Mouse (Mus musculus) kidney, adult 9 months (tissue): Measurements from ENCODE around the gene Gm13694.
"Not testable (repeated sequence)": the region's sequence is repeated elsewhere in the genome, so short reads cannot be mapped to it uniquely, and the experiment has no call there.

Source experiments
- DNase-seq: peaks from one replicate; pipeline ENCODE4 v3.0.0; 2022

Gm13694 gene

DNA sequence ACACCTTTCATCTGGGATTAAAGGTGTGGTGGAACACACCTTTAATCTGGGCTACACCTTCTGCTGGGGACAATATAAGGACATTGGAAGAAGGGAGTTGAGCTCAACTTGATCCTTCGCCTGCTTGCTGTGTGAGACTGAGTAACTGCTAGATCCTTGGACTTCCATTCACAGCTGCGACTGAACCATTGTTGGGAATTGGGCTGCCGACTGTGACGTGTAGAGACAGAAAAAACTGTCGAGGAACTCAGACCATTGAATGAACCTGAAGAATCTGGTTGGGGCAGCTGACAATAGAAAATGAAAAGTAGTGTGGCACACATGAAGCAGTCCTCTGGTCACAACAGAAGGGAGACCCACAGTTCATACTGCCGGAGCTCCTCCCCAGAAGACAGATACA, at the start of gene Gm13694:
TSS of gene Gm13694 (plus strand) at position 301 of the 400 bp plus-strand sequence.
- DNase-seq: not testable (repeated sequence)

DNA sequence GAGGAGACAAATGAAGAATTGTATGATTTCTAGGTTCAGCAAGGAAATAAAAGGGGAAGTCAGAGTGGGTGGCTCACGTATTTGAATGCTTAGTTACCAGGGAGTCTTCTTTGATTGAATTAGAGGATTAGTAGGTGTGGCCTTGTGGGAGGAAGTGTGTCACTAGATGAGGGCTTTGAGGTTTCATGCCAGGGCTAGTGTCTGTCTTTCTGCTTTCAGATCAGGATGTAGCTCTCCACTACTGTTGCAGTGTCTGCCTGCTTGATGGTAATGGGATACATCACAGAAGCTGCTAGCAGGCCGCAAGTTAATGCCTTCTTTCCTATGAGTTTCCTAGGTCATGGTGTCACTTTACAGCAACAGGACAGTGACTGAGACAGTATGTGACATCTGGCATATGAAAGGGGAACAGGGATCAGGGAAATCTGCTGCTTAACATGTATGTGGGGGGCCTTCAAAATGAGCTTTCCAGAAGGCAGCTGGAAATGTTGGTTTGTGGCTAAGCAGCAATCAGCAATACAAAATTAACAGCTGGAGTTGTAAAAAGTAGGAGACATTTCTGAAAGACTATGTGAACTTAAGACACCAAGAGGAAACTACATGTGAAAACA, 49.1 kb upstream of the Gm13694 start:
- DNase-seq: no peak

DNA sequence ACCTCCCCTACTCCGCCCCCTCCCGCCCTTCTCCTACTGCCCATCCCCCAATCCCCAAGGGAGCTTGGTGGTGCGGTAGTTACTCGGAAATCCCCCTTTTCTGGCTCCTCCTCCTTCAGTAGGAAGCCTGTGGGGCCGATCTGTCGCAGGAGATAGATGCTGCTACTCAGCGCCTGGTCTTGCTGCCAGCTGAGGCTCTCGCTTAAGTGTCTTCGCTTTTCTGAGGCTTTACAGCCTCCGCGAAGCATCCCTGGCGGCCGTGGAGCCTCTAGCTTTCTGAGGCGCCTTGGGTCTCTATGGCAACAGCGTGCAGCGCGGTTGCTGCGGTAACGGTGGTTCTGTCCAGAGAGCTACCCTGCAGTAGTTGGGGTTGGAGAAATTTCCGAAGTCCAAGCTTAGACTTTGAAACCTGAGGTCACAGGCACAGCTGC, 37.8 kb upstream of the Gm13694 start, which contains the start of gene Zswim2:
TSS of gene Zswim2 (minus strand) at position 298 of the 431 bp plus-strand sequence.
- DNase-seq: peak; percentile 70

DNA sequence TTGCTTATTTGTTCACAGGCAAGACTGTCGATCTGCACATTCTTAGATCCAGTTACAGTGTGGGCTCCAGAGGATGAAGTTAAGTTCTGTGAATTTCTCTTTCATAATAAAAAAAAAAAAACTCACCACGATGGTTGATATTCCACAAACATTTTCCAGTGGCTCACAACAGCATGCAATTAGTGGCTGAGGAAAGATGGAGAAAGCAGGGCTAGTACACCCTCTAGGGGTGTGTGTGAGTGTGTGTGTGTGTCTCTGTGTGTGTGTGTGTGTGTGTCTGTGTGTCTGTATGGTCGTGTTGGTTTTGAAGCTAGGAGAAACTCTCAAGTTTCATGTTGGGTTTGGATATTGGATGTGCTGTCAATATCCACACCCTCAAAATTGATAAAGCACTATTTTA, 37.4 kb upstream of the Gm13694 start:
- DNase-seq: no peak

DNA sequence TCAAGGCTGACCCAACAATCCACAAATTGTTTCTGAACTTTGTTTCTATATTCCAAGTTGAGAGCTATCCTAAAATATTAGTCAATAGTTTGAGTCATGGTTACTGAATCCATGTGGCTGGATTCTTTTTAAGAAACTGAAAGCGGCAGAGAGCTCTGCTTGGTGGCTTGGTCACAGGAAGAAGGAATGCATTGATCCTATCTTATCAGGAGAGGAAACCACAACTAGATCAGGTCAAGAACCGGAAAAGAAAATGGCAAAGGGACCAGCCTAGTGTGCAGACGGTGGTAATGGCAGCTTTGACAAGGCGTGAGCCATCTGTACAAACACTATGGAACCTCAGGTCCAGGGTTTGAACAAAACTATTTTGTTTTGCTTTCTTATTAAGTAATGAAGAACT, 36.9 kb upstream of the Gm13694 start:
- no peak for DNase-seq

DNA sequence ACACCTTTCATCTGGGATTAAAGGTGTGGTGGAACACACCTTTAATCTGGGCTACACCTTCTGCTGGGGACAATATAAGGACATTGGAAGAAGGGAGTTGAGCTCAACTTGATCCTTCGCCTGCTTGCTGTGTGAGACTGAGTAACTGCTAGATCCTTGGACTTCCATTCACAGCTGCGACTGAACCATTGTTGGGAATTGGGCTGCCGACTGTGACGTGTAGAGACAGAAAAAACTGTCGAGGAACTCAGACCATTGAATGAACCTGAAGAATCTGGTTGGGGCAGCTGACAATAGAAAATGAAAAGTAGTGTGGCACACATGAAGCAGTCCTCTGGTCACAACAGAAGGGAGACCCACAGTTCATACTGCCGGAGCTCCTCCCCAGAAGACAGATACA, 23.3 kb upstream of the Gm13694 start, which contains the start of gene Gm13698:
TSS of gene Gm13698 (plus strand) at position 301 of the 400 bp plus-strand sequence.
- DNase-seq: not testable (repeated sequence)

DNA sequence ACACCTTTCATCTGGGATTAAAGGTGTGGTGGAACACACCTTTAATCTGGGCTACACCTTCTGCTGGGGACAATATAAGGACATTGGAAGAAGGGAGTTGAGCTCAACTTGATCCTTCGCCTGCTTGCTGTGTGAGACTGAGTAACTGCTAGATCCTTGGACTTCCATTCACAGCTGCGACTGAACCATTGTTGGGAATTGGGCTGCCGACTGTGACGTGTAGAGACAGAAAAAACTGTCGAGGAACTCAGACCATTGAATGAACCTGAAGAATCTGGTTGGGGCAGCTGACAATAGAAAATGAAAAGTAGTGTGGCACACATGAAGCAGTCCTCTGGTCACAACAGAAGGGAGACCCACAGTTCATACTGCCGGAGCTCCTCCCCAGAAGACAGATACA, 17.5 kb upstream of the Gm13694 start, which contains the start of gene Gm13693:
TSS of gene Gm13693 (plus strand) at position 301 of the 400 bp plus-strand sequence.
- DNase-seq: not testable (repeated sequence)

DNA sequence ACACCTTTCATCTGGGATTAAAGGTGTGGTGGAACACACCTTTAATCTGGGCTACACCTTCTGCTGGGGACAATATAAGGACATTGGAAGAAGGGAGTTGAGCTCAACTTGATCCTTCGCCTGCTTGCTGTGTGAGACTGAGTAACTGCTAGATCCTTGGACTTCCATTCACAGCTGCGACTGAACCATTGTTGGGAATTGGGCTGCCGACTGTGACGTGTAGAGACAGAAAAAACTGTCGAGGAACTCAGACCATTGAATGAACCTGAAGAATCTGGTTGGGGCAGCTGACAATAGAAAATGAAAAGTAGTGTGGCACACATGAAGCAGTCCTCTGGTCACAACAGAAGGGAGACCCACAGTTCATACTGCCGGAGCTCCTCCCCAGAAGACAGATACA, 11.7 kb upstream of the Gm13694 start, which contains the start of gene Gm13695:
TSS of gene Gm13695 (plus strand) at position 301 of the 400 bp plus-strand sequence.
- not testable (repeated sequence) for DNase-seq

DNA sequence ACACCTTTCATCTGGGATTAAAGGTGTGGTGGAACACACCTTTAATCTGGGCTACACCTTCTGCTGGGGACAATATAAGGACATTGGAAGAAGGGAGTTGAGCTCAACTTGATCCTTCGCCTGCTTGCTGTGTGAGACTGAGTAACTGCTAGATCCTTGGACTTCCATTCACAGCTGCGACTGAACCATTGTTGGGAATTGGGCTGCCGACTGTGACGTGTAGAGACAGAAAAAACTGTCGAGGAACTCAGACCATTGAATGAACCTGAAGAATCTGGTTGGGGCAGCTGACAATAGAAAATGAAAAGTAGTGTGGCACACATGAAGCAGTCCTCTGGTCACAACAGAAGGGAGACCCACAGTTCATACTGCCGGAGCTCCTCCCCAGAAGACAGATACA, 5.9 kb upstream of the Gm13694 start, which contains the start of gene Gm13696:
TSS of gene Gm13696 (plus strand) at position 301 of the 400 bp plus-strand sequence.
- not testable (repeated sequence) for DNase-seq

DNA sequence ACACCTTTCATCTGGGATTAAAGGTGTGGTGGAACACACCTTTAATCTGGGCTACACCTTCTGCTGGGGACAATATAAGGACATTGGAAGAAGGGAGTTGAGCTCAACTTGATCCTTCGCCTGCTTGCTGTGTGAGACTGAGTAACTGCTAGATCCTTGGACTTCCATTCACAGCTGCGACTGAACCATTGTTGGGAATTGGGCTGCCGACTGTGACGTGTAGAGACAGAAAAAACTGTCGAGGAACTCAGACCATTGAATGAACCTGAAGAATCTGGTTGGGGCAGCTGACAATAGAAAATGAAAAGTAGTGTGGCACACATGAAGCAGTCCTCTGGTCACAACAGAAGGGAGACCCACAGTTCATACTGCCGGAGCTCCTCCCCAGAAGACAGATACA, 5.7 kb downstream of the Gm13694 start, which contains the start of gene Gm13697:
TSS of gene Gm13697 (plus strand) at position 301 of the 400 bp plus-strand sequence.
- DNase-seq: not testable (repeated sequence)

DNA sequence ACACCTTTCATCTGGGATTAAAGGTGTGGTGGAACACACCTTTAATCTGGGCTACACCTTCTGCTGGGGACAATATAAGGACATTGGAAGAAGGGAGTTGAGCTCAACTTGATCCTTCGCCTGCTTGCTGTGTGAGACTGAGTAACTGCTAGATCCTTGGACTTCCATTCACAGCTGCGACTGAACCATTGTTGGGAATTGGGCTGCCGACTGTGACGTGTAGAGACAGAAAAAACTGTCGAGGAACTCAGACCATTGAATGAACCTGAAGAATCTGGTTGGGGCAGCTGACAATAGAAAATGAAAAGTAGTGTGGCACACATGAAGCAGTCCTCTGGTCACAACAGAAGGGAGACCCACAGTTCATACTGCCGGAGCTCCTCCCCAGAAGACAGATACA, 11.5 kb downstream of the Gm13694 start, which contains the start of gene Gm13691:
TSS of gene Gm13691 (plus strand) at position 301 of the 400 bp plus-strand sequence.
- DNase-seq: not testable (repeated sequence)

DNA sequence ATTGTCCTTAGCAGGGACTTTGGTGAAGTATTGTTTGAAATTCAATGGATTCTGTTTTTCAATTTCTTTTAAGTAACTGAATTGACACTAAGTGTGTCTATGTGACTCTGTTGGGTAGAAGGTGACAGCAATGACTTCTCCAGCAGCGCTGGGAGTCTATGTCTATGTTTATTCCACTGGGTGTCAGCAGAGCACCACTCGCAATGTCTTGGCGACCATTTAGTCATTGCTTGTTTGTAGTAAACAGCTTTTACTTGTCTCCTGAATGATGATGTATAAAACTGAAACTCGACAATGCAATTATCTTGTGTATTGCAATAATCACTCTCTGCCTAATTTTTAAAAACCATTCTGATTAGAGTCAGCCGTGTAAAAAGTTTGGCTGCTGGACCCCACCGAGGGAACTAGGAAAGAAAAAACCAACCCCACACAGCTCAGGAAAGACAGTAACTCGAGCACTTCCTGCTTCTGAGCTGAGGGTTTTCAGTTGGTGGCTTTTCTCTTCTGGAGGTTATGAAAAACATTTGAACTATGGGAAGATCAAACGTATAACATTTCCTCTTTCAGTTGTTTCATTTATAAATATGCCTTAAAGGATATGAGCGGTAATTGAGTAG, 15.0 kb downstream of the Gm13694 start:
- DNase-seq: peak; percentile 38

DNA sequence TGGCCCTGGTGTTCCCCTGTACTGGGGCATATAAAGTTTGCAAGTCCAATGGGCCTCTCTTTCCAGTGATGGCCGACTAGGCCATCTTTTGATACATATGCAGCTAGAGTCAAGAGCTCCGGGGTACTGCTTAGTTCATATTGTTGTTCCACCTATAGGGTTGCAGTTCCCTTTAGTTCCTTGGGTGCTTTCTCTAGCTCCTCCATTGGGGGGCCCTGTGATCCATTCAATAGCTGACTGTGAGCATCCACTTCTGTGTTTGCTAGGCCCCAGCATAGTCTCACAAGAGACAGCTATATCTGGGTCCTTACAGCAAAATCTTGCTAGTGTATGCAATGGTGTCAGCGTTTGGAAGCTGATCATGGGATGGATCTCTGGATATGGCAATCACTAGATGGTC, 15.8 kb downstream of the Gm13694 start:
- not testable (repeated sequence) for DNase-seq

DNA sequence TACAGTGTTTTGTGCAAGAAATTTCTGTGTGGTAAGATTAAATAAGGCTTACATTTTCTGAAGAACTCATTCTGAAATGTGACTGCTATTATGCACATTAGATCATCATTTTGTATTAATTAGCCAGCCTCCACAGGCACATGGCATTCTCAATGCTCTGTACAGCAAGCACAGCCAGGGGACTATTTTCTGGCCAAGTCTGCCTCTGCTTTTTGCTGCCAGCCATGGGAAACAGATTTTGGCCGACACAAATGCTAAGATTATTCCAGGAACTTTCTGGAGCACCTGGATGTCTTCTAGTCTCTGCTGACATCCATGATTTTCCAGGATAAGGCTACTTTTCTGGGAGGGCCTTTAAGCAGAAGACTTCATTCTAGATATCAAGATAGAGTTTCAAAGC, 30.2 kb downstream of the Gm13694 start:
- no peak for DNase-seq

DNA sequence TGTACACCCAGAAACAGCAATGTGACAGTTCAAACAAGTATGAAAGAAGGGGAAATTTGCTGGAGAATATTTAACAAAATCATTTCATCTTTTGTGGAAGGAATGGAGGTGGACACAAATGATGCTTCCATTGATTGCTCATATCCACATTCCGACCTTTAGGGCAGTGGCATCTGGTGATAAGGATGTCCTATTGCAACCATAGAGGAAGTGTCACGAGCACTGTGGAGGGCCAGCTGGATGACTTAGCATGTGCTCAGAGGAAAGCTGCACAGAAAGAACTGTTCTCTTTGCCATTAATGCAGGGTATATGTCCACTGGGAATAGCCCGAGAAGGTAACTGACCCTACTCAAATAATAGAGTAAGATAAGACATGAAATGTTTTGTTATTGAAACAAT, 31.1 kb downstream of the Gm13694 start:
- DNase-seq: peak; percentile 7

DNA sequence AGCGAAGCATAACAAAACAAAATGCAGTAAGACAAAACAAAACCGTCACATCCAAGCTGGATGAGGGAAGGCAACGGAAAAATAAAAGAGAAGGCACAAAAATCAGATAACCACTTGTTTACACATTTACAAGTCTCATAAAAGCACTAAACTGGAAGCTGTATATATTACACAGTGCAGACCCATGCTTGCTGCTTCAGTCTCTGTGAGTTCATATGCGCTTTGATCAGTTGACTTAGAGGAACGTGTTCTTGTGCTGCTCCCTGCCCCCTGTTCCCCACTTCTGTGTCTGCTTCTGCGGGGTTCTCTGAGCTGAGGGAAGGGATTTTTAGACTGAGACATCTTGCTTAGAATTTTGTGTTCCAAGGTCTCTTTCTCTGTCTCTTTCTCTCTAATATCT, 35.8 kb downstream of the Gm13694 start:
- DNase-seq: no peak

DNA sequence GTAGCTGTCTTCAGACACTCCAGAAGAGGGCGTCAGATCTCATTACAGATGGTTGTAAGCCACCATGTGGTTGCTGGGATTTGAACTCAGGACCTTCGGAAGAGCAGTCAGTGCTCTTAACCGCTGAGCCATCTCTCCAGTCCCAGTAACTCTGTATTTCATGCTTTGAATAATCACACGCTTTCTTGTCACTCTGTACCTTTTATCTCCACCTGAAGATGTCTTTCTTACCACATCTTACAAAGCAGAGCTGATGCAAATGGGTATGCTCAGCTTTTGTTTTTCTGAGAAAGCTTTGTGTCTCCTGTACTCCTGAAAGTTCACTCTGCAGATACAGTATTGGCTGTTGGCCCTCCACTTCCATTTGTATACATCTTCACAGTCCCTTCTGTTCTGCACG, 37.6 kb downstream of the Gm13694 start:
- not testable (repeated sequence) for DNase-seq

DNA sequence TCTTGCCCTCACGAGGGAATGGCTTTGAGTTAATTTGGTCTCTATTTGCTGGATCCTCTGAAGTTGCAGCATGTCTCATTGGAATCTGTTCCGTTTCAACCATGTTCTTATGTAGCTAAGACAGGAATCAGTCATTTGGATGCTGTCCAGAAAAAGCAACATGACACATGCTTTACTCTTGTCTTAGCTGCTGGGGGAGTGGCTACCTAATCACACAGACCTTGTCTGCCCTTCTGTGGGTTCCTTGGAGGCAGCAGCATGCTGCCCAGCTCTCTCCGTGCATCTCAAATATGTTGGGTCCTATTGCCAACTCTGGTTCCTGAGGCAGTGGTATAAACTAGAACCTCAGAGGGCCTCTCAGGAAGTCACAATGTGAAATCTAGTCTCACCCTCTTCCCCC, 39.6 kb downstream of the Gm13694 start:
- peak; percentile 17 for DNase-seq

DNA sequence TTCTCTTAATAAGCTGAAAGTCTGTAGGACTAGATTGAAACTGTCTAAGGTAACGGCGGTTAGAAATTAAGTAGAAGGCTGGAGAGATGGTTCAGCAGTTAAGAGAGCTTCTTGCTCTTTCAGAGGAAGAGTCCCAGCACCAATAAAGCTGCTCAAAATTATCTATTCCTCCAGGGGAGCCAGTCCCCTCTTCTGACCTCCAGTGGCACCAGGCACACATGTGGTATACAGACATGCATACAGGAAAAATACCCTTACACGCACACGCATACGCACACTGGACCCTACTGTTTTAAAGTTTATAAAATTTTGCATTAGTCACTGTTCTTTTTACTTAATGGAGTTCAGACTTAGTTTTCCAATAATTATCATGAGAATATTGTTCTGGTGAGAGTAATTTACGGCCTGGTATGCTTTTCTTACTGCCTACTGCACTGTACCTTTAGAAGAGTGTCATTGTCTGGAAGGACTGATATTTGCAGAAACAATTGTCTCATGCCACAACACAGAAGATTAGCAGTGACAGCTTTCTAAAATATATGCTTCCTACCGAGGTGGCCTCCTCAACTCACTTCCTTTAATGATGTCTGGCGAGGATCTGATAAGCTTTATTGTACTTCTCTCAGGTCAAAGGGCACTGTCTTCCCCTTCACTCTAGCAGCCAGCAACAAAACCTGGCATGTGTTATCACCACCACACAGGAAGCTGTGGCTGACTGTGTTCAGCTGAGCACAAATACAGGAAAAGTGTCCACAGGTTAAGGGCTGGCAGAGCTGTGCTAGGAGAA, 41.0 kb downstream of the Gm13694 start:
- DNase-seq: peak; percentile 79

DNA sequence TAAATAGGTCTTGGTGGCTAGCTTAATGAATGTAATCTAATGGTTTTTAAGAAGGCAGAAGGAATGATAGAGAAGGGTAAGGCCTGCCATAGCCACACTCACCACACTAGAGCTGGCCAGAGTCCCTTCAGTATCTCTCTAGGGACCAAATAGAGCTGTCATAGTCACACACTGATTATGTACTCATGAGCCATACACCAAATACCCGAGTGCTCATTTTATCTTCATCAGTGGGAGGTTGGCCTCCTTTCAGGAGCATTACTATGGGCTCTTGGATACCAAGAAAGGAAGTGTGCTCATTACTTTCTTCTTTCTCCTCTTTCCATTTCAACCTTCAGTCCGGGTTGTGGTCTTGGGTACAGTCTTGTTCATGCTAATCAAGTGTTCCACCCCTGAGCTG, 43.2 kb downstream of the Gm13694 start:
- DNase-seq: no peak

DNA sequence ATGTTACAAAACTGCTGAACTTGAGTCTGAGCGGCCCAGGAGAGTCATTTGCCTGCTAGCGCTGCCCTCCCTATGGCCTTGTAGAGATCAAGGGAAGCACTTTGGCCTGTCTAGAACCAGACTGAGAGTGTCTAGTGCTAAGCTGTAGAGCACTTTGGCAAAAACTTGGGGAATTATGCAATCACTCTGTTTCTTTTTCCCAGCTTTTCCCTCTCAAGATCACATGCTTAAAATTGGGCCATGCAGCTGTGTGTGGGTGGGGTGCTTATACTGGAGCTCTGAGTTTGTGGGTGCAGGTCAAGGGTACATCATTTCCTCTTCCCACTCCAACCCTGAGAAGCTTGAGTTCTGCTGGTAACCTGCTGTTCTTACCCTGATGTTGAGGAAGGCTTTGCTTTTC, 44.2 kb downstream of the Gm13694 start:
- DNase-seq: peak; percentile 9

DNA sequence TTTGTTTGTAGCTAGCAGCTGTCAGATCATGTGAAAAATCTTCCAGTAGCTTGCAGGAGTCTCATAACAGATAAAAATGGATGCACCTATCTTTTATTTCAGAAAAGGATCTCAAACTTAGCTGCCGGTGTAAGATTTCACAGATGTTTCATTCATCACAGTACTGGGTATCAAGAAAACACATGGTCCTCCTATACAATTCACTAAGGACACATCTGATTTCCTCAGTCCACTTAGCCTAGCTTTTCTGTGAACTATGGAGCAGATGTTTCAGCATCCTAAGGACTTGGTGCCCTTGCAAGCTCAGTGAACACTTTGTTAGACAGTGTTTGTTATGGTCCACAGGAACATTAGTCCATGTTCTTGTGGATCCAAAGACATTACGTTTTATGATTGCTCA, 44.6 kb downstream of the Gm13694 start:
- DNase-seq: no peak

DNA sequence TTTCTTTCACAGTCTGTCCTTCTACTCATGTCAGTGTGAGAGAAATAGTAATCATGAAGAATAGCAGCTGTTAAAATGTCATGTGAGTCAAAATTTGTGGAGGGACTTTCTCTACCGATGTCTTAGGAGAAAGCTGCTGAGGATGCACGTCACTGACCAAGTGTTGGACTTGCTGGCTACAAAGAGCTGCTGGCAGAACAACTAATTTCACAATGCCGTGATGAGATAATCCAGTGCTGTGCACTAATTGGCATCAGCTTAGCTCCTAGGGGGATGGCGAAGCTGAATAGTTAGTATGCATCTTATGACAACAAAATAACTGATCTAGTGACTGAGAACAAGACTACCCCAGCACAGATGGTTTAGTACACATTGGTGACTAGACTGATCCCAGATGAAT, 46.5 kb downstream of the Gm13694 start:
- no peak for DNase-seq
